Mouse (Mus musculus): ENCODE results near the gene Esrrg. TPM values are rescaled to one million over a fixed set of nuclear protein-coding genes. Genes with fewer than 3 reads are reported as not detected.
A peak's percentile ranks its signal among the peaks of the same experiment; 100 is the strongest.

Gene Esrrg
- total RNA-seq, 2 experiments from 2014 or later: 35.6 to 36.4 TPM

DNA sequence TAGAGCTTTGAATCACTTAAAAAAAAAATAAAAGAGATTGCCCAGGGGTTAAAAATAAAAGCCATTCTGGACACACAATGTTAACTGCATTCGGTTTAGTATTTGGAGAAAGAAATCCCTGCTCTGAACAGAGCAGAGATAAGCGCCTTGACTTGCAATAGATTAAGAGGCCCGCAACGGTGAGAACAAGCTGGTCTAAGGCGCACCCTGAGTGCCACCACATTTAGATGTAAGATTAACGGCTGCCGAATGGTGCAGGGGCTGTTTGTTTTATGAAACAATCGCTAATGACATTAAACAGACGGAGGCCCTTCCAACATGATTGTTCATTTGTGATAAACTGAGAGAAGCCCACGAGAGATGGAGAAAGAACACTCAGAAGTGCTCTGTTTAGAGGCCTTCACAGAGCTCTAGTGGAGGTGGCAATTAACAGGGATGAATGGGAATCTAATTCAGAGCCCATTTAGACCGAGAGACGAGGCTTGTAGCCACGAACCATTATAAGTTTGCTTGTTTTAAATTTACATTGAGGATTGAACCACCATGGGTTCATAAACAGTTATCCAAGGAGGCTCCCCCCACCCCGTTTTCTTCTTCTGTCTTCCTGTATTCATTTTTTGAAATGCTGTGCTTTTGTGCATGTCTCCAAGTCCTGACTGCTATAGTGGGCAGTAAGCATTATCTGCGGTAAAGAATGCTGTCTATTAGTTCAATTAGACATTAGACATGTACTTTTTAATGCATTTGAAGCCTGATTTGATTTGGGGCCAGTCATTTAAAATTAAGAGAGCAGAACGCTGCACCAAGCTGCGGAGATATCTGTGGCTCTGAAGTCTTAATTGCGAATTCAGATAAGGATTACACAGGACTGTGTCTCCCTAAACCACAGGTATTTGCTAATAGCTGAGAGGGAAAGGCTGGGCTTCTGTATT lies 356.5 kb downstream of the Esrrg start:
- intact Hi-C loops (cut with DNase I): no loop called here

DNA sequence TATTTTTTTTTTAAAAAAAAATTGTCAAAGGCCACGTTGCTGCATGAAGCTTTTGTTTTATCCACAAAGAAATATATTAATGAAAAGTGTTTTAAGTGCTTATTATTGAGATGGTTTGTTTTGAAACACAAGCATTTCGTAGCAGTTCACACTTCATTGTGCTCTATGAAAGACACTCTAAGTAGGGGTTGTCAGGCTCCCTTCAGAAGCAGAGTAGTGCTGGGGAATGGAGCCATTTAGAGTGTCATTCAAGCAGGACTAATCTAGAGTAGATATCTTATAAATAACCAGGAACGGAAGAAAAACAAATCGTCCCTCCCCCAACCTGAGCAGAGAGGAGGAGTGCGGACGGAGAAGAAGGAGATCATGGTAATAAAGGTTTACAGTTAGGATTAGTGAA lies 357.3 kb downstream of the Esrrg start:
- DNase-seq: no peak
- intact Hi-C loops (cut with DNase I): no loop called here

More for the DNA sequence above, 356.5 kb downstream of the Esrrg start:
- DNase-seq: no peak

DNA sequence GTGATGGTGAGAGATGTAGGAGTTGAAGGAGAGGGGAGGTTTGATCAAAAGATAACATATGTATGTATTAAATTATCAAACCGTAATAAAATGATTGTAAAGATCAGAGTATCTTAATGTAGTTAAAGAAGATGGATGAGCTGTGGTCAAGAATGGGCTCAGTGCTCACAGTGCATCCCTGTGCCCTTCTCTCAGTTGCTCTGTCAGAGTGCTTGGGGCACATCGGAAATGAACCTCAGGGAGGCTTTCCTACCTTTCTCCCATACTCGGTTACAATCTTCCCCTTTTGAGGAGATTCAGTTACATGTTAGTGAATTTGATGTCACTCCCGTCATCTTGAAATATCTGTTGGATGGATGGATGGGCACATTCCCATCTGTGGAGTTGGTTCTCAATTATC lies 359.8 kb downstream of the Esrrg start:
- DNase-seq: no peak
- intact Hi-C loops (cut with DNase I): no loop called here

DNA sequence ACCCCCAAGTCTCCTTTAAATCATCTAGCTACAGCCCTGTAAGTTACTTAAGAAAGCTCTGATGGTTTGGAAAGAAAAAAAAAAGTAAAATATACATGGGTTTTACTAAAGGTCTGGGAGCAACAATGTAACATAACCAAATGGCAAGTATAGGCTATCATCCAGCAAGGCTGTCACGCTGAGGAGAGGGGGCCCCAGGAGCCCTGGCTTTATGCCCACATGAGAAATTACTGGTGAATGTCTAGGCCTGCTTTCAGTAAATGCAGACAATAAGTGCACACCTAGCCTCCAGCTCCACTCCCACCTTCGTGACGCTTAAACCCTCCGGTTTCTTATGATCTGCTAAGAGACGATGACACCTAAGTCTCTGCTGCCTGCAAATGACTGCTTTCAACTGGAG lies 360.9 kb downstream of the Esrrg start:
- intact Hi-C loops (cut with DNase I): no loop called here
- no peak for DNase-seq

DNA sequence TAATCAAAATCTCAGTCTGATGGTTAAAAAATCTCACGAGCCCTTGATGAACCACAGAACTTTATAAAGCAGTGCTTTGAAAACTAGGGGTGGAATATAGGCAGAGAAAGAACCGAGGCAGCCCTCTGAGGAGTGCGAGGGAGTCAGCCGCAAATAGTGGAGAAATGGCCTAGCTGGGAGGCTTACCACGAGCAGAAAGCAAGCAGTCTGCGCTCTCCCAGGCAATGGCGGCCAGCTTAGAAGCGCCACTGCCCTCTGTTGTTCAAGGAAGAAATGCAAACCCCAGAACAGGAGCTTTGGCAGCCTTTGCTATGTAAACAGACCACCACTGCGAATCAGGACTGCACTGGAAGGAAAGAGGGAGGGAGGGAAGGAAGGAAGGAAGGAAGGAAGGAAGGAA lies 365.8 kb downstream of the Esrrg start:
- intact Hi-C loops (cut with DNase I): no loop called here
- DNase-seq: peak; percentile 47 to 61

DNA sequence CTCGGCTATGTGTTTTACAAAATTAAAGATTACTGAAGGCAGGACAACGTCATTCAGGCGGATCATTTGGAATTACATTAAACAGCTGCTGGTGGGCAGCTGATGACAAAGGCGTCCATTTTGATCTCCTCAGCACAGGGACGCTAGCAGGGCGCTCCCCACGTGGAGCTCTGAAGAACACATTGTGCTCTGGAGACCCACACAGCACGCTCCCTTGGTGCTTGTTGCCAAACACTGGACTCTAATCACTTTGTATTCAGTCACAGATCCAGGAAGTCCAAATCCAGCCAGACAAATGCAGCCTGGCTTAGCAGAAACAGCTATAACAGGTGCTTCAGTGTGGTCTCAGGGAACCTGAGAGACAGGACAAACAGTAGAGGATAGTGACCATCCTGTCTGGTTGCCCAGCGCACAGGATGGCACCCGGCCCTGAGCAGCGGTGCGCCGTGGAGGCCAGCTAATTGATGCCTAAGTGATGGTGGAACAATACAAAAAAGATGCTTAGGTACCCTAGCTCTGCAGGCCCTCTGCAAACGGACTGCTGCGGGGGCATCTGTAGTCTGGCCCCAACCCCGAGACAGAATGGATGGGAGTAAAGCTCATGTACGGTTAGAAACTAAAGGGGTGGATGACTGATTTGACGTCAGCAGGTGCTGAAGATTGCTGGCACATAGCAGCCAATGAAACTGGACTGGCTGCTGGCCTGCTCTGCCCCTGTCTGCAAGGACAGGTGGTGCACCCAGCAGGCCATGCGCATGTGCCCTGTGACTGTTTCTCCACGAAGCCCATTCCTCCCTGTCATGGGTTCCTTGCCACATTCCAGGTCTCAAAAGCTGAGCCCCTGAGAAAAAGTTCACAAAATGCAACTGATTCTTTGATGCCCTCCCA lies 367.1 kb downstream of the Esrrg start:
- no peak for DNase-seq
- intact Hi-C loops (cut with DNase I): loop anchor here (5.0 kb wide), 2 partner anchors 368 to 523 kb away; partner anchors contain the start of gene Esrrg

DNA sequence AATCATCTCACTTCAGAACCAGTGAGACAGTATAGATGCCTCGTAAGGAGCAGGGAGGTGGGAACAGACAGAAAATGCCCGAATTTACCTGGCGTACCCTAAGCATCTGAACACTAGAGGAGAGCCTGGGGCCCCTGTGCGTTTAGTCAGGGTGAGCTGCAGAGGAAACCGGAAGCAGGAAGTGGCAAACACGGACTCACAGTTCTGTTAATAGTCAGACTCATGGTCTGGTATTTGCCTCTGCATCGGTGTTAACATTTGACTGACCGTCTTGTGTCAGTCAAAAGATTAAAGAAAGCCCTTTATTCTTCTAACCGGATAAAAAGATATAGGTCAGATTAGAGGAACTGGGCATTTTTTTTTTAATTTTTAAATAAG lies 367.8 kb downstream of the Esrrg start:
- DNase-seq: no peak
- intact Hi-C loops (cut with DNase I): loop anchor here (5.0 kb wide), 2 partner anchors 369 to 524 kb away; partner anchors contain the start of gene Esrrg

DNA sequence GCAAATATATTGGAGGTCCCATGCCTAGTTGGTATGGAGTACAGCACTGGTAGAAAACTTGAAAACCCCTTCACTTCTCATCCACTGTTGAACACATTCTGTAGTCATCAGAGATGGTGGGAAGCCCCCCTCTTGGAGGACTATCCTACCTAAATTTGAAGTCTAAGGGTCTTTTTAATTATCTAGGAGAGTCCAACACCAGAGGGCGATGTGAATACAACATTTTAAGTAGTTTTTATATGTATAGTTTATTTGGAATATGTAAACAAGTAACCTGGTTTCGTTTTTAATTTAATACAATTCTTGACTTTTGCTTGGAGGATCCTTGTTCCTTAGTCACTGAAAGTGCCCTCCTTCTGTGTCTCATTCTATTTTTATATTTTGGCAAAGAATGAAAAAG lies 372.4 kb downstream of the Esrrg start:
- intact Hi-C loops (cut with DNase I): loop anchor here (10.0 kb wide), 1 partner anchor 654 kb away; no protein-coding TSS in a partner anchor
- no peak for DNase-seq

DNA sequence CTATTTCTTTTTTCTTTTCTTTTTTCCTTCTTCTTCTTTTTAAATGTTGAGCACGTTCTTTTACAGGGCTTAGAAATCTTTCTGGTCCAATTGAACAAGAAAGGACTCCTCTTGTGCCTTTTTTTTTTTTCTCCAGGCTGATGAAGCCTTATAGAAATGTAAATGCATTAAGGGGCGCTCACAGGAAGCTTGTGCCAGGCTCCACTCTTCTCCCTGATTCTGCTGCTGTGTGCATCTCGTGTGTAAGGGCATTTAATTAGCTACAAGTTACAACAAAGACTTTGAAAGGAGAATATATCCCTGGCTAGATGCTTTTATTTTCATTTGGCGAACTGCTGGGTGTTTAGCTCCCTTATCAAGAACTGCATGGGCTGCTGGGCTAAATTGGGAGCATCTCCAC lies 374.6 kb downstream of the Esrrg start:
- intact Hi-C loops (cut with DNase I): loop anchor here (10.0 kb wide), 1 partner anchor 652 kb away; no protein-coding TSS in a partner anchor
- no peak for DNase-seq

DNA sequence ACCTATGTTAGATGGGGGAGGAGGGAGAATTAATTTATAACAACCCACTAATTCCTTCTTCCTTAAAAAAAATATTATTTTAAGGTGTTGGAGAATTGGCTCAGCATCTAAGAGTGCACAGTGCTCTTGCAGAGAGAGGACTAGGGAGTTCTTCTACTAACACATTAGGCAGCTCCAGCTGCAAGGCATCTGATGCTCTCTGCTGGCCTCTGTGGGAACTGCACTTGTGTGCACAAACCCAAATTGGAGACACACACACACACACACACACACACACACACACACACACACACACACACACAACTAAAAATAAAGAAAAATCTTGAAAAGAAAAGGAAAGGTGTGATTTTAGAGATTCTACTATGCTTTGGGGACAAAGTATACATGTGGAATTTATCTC lies 381.6 kb downstream of the Esrrg start:
- intact Hi-C loops (cut with DNase I): loop anchor here (5.0 kb wide), 1 partner anchor 538 kb away; no protein-coding TSS in a partner anchor
- DNase-seq: peak in 1 of 2 experiments; percentile 24

DNA sequence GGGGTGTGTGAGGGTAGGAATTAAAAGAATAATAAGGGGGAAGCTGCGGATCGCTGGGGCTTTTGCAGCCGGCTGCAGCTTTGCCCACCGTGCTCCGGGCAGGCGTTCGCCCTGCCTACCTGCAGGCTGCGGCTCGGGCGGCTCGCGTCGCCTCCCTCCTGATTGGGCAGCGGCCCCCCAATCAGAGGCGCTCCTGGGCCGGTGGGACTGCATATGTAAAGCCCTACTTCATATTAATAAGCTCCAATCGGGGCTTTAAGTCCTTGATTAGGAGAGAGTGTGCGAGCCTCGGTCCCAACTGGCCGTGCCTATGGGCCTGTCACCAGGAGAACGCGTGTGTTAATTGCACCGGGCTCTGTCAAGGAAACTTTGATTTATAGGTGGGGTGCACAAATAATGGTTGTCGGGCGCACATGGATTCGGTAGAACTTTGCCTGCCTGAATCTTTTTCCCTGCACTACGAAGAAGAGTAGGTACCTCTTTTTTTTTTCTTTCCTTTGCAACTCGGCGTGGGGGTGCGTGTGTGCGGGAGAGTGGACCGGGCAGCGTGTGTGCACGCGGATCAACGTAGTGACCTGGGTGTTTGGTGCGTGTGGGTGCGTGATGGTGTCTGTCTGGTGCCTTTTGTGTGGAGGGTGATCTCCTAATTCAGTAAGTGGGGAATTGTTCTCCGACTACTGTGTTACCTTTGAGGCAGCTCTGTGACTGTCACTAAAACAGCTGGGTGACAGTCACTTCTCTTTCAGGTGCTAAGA lies 389.2 kb downstream of the Esrrg start:
- peak; percentile 71 for DNase-seq
- intact Hi-C loops (cut with DNase I): no loop called here

DNA sequence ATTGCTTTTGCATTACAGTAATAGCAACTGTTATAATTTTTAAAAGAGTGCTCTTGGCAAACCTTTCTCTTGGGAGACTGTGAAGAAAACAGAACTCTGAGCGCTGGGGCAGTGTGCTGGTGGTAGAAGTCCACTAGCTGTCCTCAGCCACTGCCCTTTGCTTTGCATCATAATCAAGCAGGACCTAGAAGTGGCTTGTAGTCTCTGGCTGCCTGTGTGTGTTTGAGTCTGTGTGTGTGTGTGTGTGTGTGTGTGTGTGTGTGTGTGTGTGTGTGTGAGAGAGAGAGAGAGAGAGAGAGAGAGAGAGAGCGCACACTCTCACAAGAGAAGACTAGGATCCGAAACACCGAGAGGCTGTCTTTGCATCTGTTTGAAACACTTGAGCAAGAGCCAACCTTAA lies 390.5 kb downstream of the Esrrg start:
- intact Hi-C loops (cut with DNase I): no loop called here
- DNase-seq: no peak

DNA sequence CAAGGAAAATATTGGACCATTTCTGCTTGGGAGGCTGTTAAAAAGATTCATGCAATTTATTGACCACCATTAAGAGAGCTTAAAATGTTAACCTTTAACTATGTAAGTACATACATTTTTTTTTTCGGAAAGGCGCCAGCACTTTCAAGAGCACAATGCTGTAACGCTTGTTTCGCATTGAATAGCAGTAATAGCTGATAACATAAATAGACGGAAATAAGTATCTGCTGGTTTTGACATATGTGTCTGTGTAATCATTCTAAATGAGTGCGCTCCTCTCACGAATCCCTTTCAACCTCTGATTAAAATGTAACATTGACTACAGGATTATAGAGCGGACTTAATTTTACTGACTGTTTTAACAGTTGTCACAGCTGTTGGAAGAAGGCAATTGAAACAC lies 391.6 kb downstream of the Esrrg start:
- intact Hi-C loops (cut with DNase I): no loop called here
- DNase-seq: no peak

DNA sequence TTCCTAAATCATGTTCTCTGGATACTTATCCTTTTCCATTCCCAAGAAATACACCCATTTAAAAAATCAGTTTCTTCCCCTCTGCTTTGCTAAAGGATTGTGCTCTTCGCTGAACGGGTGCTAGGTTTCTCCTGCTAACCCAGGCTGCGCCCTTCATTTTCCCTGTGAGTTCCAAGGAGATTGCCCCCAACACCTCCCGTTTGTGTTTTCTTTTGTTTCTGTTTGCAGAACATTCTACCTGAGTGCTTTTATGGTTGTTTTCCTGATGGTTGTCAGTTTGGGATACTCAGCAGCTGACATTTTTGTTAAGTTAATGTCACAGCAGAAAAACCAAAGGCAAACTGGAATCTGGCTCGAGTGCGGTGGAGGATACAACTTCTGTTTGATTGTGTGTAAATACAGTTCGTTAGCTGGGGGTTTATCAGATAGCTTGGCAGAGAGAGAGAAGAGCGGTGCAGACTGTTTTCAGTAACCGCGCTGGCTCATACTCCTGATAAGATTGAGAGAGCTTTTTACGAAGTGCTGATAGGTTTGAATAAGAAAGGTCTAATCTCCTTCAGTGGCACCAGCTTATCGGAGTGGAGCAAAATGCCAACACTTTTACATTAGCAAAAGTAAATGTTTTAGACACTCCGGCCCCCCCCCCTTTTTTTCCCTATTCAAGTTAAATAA lies 398.4 kb downstream of the Esrrg start:
- no peak for DNase-seq
- intact Hi-C loops (cut with DNase I): no loop called here

DNA sequence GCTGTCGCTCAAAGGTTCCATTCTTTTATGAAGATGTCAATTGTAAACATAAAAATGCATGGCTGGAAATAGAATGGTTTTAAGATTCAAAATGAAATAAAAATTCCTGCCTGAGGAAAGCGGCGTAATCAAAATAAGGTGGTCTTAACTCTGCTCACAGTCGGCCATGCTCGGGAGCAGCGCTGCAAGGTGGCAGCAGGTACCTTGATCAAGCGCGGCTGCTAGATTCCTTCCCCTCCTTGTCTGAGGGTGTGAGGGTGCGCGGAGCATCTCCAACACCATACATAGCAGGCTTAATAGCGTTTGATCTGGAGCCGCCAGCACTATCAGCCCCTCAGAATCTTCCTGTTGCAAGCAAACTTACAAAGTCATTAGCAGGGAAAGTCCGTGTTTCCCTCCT lies 399.9 kb downstream of the Esrrg start:
- intact Hi-C loops (cut with DNase I): no loop called here
- no peak for DNase-seq

DNA sequence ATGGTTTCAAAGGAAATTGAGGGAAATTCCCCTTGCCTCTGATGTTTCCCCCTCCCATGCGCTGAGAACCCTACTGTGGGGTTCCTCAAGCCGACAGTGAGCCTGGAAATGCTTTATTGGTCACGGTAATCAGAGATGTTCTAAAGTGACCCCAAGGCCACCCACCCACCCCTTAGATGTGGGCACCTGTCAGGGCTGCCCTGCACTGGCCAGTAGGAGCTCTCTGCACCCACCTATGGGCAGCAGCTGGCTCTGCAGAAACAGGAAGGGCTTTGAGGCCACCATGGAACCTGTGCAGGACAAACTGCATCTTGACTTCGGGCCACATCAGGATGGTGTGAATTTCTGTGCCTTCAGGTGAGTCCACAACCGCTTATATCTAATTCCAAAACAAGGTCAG lies 401.3 kb downstream of the Esrrg start:
- intact Hi-C loops (cut with DNase I): no loop called here
- DNase-seq: no peak

DNA sequence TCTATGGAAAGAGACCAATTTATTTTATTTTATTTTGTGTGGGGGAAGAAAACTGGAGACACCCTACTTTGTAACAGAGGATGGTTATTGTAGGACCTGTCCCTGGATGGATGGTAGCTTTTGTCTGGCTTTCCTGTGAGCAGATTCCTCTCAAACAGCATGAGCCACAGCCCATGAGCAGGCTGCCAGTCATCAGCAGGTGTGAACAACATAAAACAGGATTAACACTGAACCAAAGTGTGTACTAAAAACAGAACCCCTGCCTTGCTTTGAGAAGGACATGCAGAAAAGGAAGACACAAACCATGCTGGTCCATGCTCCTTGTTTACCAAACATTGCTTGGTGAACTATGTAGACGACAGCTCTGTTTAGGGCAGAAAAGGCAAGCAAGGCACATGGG lies 402.3 kb downstream of the Esrrg start:
- peak in 1 of 2 experiments; percentile 14 for DNase-seq

DNA sequence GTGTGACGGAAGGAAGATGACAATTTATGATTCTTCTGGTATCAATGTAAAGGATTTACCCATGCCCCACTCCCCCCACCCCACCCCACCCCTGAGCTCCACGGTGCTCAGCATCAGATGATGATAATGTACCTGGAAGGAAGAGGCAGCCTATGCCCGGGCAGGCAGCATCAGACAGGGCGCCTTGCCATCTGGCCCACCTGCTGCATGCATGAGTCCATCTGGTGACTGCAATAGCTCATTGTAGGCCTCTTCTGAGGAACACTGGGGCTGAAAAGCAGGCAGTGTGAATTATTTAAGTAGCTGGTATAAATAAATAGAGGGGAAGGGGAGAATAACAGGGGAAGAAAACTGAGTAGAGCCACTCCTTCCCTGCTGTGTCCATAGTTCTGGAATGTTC lies 405.8 kb downstream of the Esrrg start:
- DNase-seq: no peak
- intact Hi-C loops (cut with DNase I): no loop called here

More for the DNA sequence above, 402.3 kb downstream of the Esrrg start:
- intact Hi-C loops (cut with DNase I): no loop called here

DNA sequence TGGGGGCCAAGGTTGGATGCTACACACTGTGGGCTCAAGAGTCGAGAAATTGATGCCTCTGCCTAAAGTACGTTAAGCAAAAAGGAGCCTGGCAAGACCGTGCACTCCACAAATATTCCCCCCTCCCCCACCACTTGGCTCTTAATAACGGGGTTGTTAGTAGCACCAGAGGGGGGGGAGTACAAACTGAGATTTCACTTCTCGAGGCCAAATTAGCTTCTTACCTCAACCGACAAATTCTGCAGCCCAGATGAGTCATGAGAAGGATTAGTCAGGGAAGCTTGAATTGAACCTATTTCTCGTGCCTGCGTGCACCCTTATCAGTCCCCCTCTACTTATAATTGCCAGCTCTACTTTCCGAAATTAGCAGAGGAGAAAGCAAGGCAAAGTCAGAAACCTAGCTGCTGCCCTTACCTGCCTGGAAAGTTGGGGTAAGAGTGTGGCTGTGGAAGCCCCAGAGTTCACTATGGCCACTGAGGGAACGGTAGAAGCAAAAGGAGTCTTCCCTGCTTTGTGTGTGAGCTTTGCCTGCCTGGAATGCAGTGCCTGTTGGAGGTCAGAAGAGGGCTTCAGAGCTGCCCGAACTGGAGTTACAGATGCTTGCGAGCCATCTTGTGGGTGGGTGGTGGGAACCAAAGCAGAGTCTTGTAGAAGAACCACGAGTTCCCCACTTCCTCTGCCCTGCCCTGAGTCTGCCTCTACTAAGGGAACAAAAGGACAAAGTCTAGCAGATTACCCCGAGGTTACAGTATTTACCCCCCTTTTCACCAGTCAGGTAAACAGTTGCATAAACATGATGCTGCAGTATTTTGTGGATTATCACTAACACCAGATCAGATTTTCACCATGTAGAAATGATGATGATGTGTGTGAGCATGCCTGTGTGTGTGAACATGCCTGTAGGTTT lies 409.6 kb downstream of the Esrrg start:
- intact Hi-C loops (cut with DNase I): no loop called here
- peak in 1 of 2 experiments; percentile 16 for DNase-seq

All from heart, postnatal 14 days (tissue).